Mouse (Mus musculus) cortical plate, adult 2 months (tissue): ENCODE measurements around the gene Tent2. TPM values are rescaled to one million over a fixed set of nuclear protein-coding genes. Genes with fewer than 3 reads are reported as not detected.
A peak's percentile ranks its signal among the peaks of the same experiment; 100 is the strongest.

Experiments used
- H3K27ac ChIP-seq: fragments of 200-500 bp; 2 replicates; pipeline ENCODE4 v1.5.1; 2012; ENCODE audit warnings: low read length, control low read depth, inconsistent platforms; ENCODE audit not compliant: insufficient read depth
- H3K4me1 ChIP-seq: fragments of 200-500 bp; 2 replicates; pipeline ENCODE4 v1.6.1; 2011; ENCODE audit warnings: low read length; ENCODE audit not compliant: control insufficient read depth, insufficient read depth
- H3K4me3 ChIP-seq: fragments of 200-500 bp; 2 replicates; pipeline ENCODE4 v1.5.1; 2011; ENCODE audit warnings: mild to moderate bottlenecking, low read length, control low read depth; ENCODE audit not compliant: insufficient read depth
- CTCF ChIP-seq: fragments of 200-500 bp; IDR thresholded peaks from 2 replicates; pipeline ENCODE4 v1.5.1; 2011; ENCODE audit warnings: mild to moderate bottlenecking, control low read depth, low read length; ENCODE audit not compliant: insufficient read depth; ENCODE audit errors: extremely low read depth
- POLR2A ChIP-seq: fragments of 200-500 bp; IDR thresholded peaks from 2 replicates; pipeline ENCODE4 v1.6.1; 2011; ENCODE audit warnings: mild to moderate bottlenecking, low read length, control low read depth; ENCODE audit not compliant: insufficient read depth; ENCODE audit errors: extremely low read depth
- polyA plus RNA-seq: library from polyadenylated mRNA; depleted of rRNA; stranded (reverse); fragments of >200 nt; gene quantifications from 2 replicates; pipeline ENCODE4 v1.2.3, GENCODE M21; 2012; rRNA removed

The Tent2 gene
- polyA plus RNA-seq, 1 experiment = 32.7 TPM

DNA sequence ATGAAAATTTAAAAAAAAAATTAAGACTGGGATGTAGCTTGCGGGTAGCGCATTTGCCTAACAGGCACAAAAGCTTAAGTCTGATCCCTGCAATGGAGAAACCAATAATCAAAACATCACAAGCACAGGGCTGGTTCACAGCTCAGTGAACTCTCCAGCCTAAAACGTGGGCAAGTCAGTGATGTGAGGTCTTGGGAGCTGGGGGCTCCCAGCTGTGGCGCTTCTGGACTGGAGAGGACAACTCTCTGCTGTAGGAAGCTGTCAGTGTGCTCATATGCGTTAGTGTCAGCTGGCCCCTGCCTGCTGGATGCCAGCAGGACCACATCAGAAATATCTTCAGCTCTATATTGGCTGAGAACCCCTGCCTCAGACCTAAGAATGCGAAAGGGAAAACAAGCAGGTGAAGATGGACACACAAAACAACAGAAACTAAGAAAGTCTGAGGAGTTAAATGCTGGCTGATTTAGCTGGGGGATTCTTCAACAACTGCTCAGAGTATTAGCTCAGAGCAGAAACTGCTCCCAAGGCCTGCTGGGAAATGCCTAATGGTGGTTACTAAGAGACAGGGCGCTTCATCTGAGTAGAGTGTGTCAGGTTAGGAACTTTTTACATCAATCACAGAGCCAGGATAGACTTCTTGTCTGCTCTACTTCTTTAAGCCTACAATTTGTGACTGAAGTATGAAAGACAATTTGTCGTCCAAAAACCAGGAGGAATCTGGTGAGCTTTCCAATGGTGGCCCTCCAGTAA lies 63.9 kb downstream of the Tent2 start:
- no peak overlapping the region for H3K4me3 ChIP-seq
- peaks cover 5% of the 10 kb centered on the region; the same call in 1 of the 2 replicates for H3K4me1 ChIP-seq
- TF ChIP-seq CTCF (no peak), POLR2A (no peak)
- peak overlapping the region; percentile 13; the same call in 1 of the 2 replicates for H3K27ac ChIP-seq

DNA sequence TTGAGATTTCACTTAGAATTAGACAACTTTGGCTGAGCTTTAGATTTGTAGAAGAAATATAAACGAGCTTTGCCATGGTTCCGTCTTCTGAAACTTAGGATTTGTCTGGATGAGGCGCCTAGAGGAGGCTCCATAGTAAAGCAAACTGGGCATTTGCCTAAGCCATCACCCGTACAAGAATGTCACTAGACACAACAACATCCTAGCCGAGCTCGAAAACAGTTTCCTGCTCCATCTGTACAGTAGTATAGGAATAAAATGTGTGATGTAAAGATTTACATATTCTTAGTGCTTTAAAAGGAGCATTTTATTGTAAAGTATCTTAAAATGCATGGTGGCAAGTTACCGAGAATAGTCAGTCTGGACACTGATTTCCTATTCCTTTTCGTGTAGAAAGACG lies 69.9 kb downstream of the Tent2 start:
- Histone ChIP-seq H3K4me3 (no peak overlapping the region), H3K4me1 (no peaks in the 10 kb centered on the region), H3K27ac (no peak overlapping the region)
- TF ChIP-seq POLR2A (no peak), CTCF (no peak)

GRCm38 (mm10) chr13:93117241-93117640 lies 74.9 kb downstream of the Tent2 start:
- H3K4me3 ChIP-seq = no peak overlapping the region
- no peak overlapping the region for H3K27ac ChIP-seq
- no peak for TF ChIP-seq POLR2A
- no peak for TF ChIP-seq CTCF
- H3K4me1 ChIP-seq = no peaks in the 10 kb centered on the region

- Histone ChIP-seq H3K27ac (no peak overlapping the region), H3K4me3 (no peak overlapping the region), H3K4me1 (no peaks in the 10 kb centered on the region; the same call in 1 of the 2 replicates)
- no peak for TF ChIP-seq POLR2A
- TF ChIP-seq CTCF = no peak
Observed at GRCm38 (mm10) chr13:93102340-93103090, 89.7 kb downstream of the Tent2 start.

DNA sequence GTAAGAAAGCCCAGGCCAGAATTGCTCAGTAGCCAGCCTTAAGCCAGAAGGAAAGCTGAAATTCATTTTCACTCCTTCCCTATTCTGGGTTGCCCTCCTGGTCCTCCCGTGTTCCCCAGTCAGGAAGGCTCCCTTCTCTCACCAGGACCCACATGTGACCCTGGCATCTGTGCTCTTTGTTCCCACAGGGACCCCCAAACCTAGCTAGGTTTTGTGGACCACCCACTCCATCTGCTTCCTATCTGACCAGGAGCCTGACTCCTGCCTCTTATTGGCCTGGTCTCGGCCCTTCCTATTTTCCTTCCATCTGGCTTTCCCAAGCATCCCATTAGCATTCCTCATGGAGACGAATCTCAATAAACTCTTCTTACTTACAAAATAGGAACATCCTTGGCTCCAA lies 93.6 kb downstream of the Tent2 start:
- no peak overlapping the region for H3K27ac ChIP-seq
- no peak overlapping the region for H3K4me3 ChIP-seq
- TF ChIP-seq CTCF = no peak
- no peak for TF ChIP-seq POLR2A
- peaks cover 5% of the 10 kb centered on the region; the same call in 1 of the 2 replicates for H3K4me1 ChIP-seq

- TF ChIP-seq CTCF (no peak), POLR2A (no peak)
- H3K4me3 ChIP-seq = no peak overlapping the region
- no peak overlapping the region for H3K27ac ChIP-seq
- H3K4me1 ChIP-seq = peaks cover 5% of the 10 kb centered on the region; the same call in 1 of the 2 replicates
Observed at GRCm38 (mm10) chr13:93096643-93097042, 95.5 kb downstream of the Tent2 start.

Other genes with a start within 250 kb of the Tent2 start
- gene Cmya5, start 47.7 kb downstream of the Tent2 start, polyA plus RNA-seq = 1.3 and 1.5 TPM in 2 replicates
- gene Homer1, start 107.2 kb upstream of the Tent2 start, polyA plus RNA-seq = 70.0 and 82.5 TPM in 2 replicates